Mouse (Mus musculus) ES-Bruce4 (cell line): ENCODE results near the gene Tasp1. TPM values are rescaled to one million over a fixed set of nuclear protein-coding genes. Genes with fewer than 3 reads are reported as not detected.
A peak's percentile ranks its signal among the peaks of the same experiment; 100 is the strongest.

Experiments
- H3K27ac ChIP-seq: 2 replicates; pipeline ENCODE4 v1.5.1; 2012; ENCODE audit warnings: low read length, inconsistent platforms; ENCODE audit not compliant: insufficient read depth
- H3K27me3 ChIP-seq: 2 replicates; pipeline ENCODE4 v1.6.1; 2012; ENCODE audit warnings: mild to moderate bottlenecking, low read length, inconsistent platforms; ENCODE audit not compliant: control insufficient read depth, poor library complexity, insufficient read depth, severe bottlenecking
- H3K36me3 ChIP-seq: 2 replicates; pipeline ENCODE4 v1.6.1; 2012; ENCODE audit warnings: inconsistent platforms, mild to moderate bottlenecking, low read length, moderate library complexity; ENCODE audit not compliant: control insufficient read depth, poor library complexity, insufficient read depth, severe bottlenecking
- H3K4me1 ChIP-seq: one replicate; pipeline ENCODE4 v1.8.1; 2011; ENCODE audit warnings: low read length; ENCODE audit not compliant: control insufficient read depth, insufficient read depth
- H3K4me3 ChIP-seq: 2 replicates; pipeline ENCODE4 v1.5.1; 2011; ENCODE audit warnings: low read depth, mild to moderate bottlenecking, low read length
- H3K9ac ChIP-seq: 2 replicates; pipeline ENCODE4 v1.6.1; 2012; ENCODE audit warnings: low read depth, mild to moderate bottlenecking, inconsistent platforms; ENCODE audit not compliant: poor library complexity, severe bottlenecking
- H3K9me3 ChIP-seq: replicated peaks from 2 replicates; pipeline ENCODE4 v1.6.1; 2012; ENCODE audit warnings: mild to moderate bottlenecking, low read length, inconsistent platforms; ENCODE audit not compliant: control insufficient read depth, poor library complexity, insufficient read depth, severe bottlenecking
- CTCF ChIP-seq: IDR thresholded peaks from one replicate; pipeline ENCODE4 v1.8.1; 2011; ENCODE audit warnings: low read depth, low read length
- EP300 ChIP-seq: IDR thresholded peaks from 2 replicates; pipeline ENCODE4 v1.6.1; 2011; ENCODE audit warnings: low read depth, low read length; ENCODE audit not compliant: insufficient read depth
- POLR2A ChIP-seq: IDR thresholded peaks from one replicate; pipeline ENCODE4 v1.8.1; 2011; ENCODE audit warnings: low read length; ENCODE audit not compliant: insufficient read depth
- polyA plus RNA-seq: library from polyadenylated mRNA; stranded (reverse); fragments of >200 nt; gene quantifications from 2 replicates; pipeline ENCODE4 v1.2.4, GENCODE M21; 2011; ENCODE audit warnings: low read depth; ENCODE audit not compliant: missing spikeins, insufficient read depth, insufficient read length

Tasp1 gene
- polyA plus RNA-seq, 1 experiment, result 11.9 TPM

DNA sequence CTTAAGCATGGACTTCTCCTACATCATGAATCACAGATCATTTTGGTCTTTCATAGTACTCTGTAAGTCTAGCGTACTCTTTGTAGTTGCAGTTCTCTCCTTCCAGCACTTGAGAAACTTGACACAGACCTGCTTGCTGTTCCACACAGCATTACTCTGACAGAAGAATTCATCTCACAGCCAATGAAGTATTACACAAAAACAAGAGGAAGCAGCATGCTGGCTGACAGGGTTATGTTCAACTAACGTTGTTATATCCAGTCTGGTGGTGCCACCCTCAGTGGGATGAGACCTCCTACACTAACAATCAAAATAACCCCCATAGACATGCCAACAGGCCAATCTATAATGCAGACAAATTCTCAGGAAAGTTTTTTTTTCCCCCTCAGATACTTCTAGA lies 99.2 kb downstream of the Tasp1 start:
- no peak for TF ChIP-seq EP300
- TF ChIP-seq CTCF, result no peak
- no peak for TF ChIP-seq POLR2A
- no peak overlapping the region for H3K9ac ChIP-seq
- no peaks in the 10 kb centered on the region for H3K27me3 ChIP-seq

DNA sequence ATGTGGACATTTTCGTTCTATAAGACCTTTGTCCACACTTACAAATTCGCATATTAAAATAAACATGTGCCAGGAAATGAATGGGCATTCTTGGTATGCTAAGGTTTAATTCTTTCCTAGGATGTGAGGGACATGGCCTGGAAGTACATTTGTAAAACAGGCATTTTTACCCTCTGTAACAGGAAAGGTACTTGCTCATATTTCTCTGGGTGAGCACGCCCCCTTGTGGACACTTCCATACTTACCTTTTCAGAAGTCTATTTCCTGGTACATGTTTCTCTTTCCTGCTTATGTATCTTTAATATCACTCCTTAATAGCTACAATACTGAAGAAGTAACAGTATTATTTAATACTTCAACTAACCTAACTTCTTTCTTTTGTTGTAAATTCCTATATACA lies 100.3 kb downstream of the Tasp1 start:
- peak; percentile 29 for TF ChIP-seq CTCF
- no peak for TF ChIP-seq POLR2A
- no peak for TF ChIP-seq EP300
- Histone ChIP-seq H3K27me3 (no peaks in the 10 kb centered on the region), H3K9ac (no peak overlapping the region), H3K4me1 (no peaks in the 10 kb centered on the region), H3K36me3 (no peaks in the 10 kb centered on the region), H3K9me3 (no peaks in the 10 kb centered on the region), H3K4me3 (no peak overlapping the region), H3K27ac (no peak overlapping the region)

More for the DNA sequence above, 99.2 kb downstream of the Tasp1 start:
- H3K4me3 ChIP-seq, result no peak overlapping the region
- no peaks in the 10 kb centered on the region for H3K9me3 ChIP-seq
- H3K36me3 ChIP-seq, result no peaks in the 10 kb centered on the region
- no peaks in the 10 kb centered on the region for H3K4me1 ChIP-seq
- no peak overlapping the region for H3K27ac ChIP-seq

DNA sequence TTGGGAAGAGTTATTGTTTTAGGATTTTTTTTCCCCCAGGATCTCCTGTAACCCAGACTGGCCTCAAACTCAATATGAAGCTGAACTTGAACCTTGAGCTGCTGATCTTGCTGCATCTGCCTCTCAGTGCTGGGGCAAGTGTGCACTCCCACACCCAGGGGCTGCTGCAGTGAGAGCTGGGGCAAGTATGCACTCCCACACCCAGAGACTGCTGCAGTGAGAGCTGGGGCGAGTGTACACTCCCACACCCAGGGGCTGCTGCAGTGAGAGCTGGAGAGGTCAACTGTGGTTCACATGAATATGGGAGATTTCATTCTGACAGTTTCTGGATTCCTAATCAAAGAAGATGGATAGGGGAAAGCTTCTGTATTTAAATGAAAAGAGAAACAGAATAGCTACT lies 117.8 kb downstream of the Tasp1 start:
- TF ChIP-seq CTCF, result no peak
- TF ChIP-seq EP300, result no peak
- TF ChIP-seq POLR2A, result no peak
- H3K9me3 ChIP-seq, result no peaks in the 10 kb centered on the region
- H3K4me1 ChIP-seq, result no peaks in the 10 kb centered on the region
- H3K9ac ChIP-seq, result no peak overlapping the region
- no peaks in the 10 kb centered on the region for H3K36me3 ChIP-seq
- no peak overlapping the region for H3K4me3 ChIP-seq
- H3K27ac ChIP-seq, result no peak overlapping the region
- no peaks in the 10 kb centered on the region for H3K27me3 ChIP-seq

DNA sequence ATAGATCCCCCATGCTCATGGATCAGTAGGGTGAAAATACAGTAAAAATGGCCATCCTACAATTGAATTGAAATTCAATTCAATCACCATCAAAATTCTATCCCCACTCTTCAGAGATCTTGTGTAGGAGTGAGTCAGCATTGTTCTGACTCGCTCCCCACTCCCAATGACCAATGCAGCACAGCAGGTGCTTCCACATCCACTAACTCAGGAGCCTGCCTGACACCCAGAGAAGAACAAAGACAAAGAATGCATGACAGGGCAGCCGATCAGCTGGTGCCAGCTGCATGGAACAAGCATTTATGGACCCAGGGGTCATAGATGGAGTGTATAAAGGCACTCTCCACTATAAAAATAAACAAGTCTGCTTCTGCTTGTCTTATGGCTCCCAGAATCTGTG lies 129.0 kb downstream of the Tasp1 start:
- Histone ChIP-seq H3K36me3 (no peaks in the 10 kb centered on the region), H3K9me3 (no peaks in the 10 kb centered on the region), H3K4me1 (no peaks in the 10 kb centered on the region), H3K27ac (no peak overlapping the region), H3K4me3 (no peak overlapping the region), H3K9ac (no peak overlapping the region), H3K27me3 (no peaks in the 10 kb centered on the region)
- TF ChIP-seq POLR2A (no peak), CTCF (no peak), EP300 (no peak)

DNA sequence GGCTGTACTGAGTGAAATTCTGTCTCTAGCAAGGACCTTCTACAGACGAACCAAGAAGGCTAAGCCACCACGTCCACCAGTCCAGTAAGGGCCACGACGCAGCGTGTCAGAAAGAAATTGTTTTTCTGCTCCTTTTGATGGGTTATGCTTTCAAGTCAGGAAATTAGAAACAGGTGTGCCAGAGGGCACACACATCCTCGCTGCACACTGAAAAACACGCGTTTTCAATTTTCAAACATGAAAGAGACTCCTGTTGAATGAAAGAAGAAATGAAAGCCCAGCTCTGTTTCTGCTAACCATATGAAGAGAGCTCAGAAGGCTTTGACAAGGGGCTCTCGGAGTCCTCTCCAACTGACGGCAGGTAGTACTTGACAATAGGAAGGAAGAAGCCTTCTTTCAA lies 132.0 kb downstream of the Tasp1 start:
- no peaks in the 10 kb centered on the region for H3K36me3 ChIP-seq
- TF ChIP-seq CTCF (no peak), POLR2A (no peak), EP300 (no peak)
- H3K4me1 ChIP-seq, result no peaks in the 10 kb centered on the region
- no peak overlapping the region for H3K4me3 ChIP-seq
- no peak overlapping the region for H3K9ac ChIP-seq
- no peaks in the 10 kb centered on the region for H3K9me3 ChIP-seq
- no peaks in the 10 kb centered on the region for H3K27me3 ChIP-seq
- H3K27ac ChIP-seq, result no peak overlapping the region

DNA sequence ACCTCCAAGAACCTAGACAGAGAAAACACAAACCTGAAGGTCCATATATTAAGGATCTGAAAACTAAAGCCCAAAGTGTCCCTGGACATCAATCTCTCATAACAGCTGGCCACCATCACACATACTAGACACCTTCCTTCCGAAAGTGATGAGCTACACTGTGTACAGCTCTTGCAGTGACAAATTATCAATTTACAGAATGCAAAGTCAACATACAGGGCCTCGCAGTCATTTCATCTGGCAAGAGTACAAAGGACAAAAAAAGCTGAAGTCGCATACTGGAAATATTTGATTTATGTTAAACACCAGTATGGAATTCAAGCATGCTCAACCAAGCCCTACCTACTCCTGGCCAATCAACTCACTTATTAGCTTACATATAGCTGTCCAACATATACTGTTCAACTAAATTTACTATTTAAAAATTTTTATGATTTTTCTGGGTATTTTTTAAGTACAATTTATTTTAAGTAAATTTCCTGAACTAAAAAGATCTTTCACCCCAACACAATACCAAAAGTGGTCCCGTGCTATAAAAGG lies 132.5 kb downstream of the Tasp1 start:
- Histone ChIP-seq H3K9ac (no peak overlapping the region), H3K27me3 (no peaks in the 10 kb centered on the region), H3K4me1 (no peaks in the 10 kb centered on the region), H3K9me3 (no peaks in the 10 kb centered on the region), H3K4me3 (no peak overlapping the region), H3K27ac (no peak overlapping the region), H3K36me3 (no peaks in the 10 kb centered on the region)
- no peak for TF ChIP-seq CTCF
- no peak for TF ChIP-seq POLR2A
- no peak for TF ChIP-seq EP300
